Mouse (Mus musculus) CH12.LX (cell line): ENCODE results near the gene Plp1. TPM values are rescaled to one million over a fixed set of nuclear protein-coding genes. Genes with fewer than 3 reads are reported as not detected.

Source experiments
- DNase-seq: peaks from one replicate; pipeline ENCODE4 v3.0.0-alpha.2; 2013; ENCODE audit errors: extremely low read depth
- H3K27ac ChIP-seq: 2 replicates; pipeline ENCODE4 v1.5.1; 2012; ENCODE audit warnings: low read depth, mild to moderate bottlenecking, control low read depth, moderate library complexity; ENCODE audit not compliant: insufficient read depth
- H3K27me3 ChIP-seq: replicated peaks from 2 replicates; pipeline ENCODE3; 2012; ENCODE audit warnings: inconsistent platforms
- H3K36me3 ChIP-seq, 2 experiments: replicated peaks in 1 of 2; 2 replicates each; pipeline versions ENCODE3 to v1.6.1; 2012; ENCODE audit warnings: inconsistent platforms in 1 of 2, low read length in 1 of 2, mild to moderate bottlenecking in 1 of 2, mixed read lengths in 1 of 2, moderate library complexity in 1 of 2; ENCODE audit not compliant: control insufficient read depth in 1 of 2, insufficient read depth in 1 of 2
- H3K4me1 ChIP-seq, 2 experiments: 2 replicates each; pipeline ENCODE4 v1.6.1; 2012; ENCODE audit warnings: inconsistent platforms in 1 of 2, moderate library complexity in 1 of 2; ENCODE audit not compliant: insufficient read depth in 2 of 2, control insufficient read depth in 1 of 2
- H3K4me2 ChIP-seq: 2 replicates; pipeline ENCODE4 v1.6.1; 2012; ENCODE audit warnings: low read depth, mild to moderate bottlenecking, control low read depth; ENCODE audit not compliant: poor library complexity, insufficient read depth, severe bottlenecking
- H3K4me3 ChIP-seq, 3 experiments: fragments of 150-350 bp in 1 of 3; sonication (generic) in 1 of 3; replicated peaks in 1 of 3; 2 replicates each; pipeline versions ENCODE3 to v1.5.1; 2011 to 2012; ENCODE audit warnings: low read depth in 2 of 3, low read length in 2 of 3, mild to moderate bottlenecking in 2 of 3, moderate library complexity in 2 of 3, control low read depth in 1 of 3, improper control_type of control experiment in 1 of 3, inconsistent platforms in 1 of 3, mixed read lengths in 1 of 3; ENCODE audit not compliant: poor library complexity in 1 of 3
- H3K79me2 ChIP-seq: replicated peaks from 2 replicates; pipeline ENCODE4 v1.6.1; 2012; ENCODE audit warnings: mild to moderate bottlenecking, moderate library complexity; ENCODE audit not compliant: control insufficient read depth, poor library complexity, insufficient read depth, severe bottlenecking; ENCODE audit errors: extremely low read depth
- H3K9ac ChIP-seq: 2 replicates; pipeline ENCODE4 v1.6.1; 2012; ENCODE audit warnings: low read depth, mild to moderate bottlenecking, control low read depth, moderate library complexity; ENCODE audit not compliant: insufficient read depth
- H3K9me3 ChIP-seq: replicated peaks from 2 replicates; pipeline ENCODE3; 2012; ENCODE audit warnings: low read length, inconsistent platforms, mixed read lengths
- BHLHE40 ChIP-seq: IDR thresholded peaks from 2 replicates; pipeline ENCODE4 v1.6.1; 2011; ENCODE audit warnings: mild to moderate bottlenecking, low read depth, low read length, improper control_type of control experiment
- CHD1 ChIP-seq: IDR thresholded peaks from 2 replicates; pipeline ENCODE4 v1.6.1; 2012; ENCODE audit warnings: low read depth, low read length, improper control_type of control experiment, inconsistent platforms
- CHD2 ChIP-seq: IDR thresholded peaks from 2 replicates; pipeline ENCODE4 v1.6.1; 2011; ENCODE audit warnings: low read length, improper control_type of control experiment
- CTCF ChIP-seq, 2 experiments: IDR thresholded peaks in 1 of 2; conservative IDR thresholded peaks in 1 of 2; 2 replicates each; pipeline ENCODE4 v1.5.1; 2011 to 2012; ENCODE audit warnings: low read depth in 2 of 2, low read length in 2 of 2, improper control_type of control experiment in 1 of 2, inconsistent platforms in 1 of 2, mild to moderate bottlenecking in 1 of 2, moderate library complexity in 1 of 2
- E2F4 ChIP-seq: IDR thresholded peaks from 2 replicates; pipeline ENCODE4 v1.6.1; 2011; ENCODE audit warnings: low read depth, low read length, improper control_type of control experiment; ENCODE audit not compliant: insufficient replicate concordance
- ELF1 ChIP-seq: IDR thresholded peaks from 2 replicates; pipeline ENCODE4 v1.6.1; 2014; ENCODE audit warnings: low read depth, mild to moderate bottlenecking, inconsistent platforms, low read length, improper control_type of control experiment
- EP300 ChIP-seq: IDR thresholded peaks from 2 replicates; pipeline ENCODE4 v1.6.1; 2011; ENCODE audit warnings: low read length, improper control_type of control experiment
- GABPA ChIP-seq: IDR thresholded peaks from 2 replicates; pipeline ENCODE4 v1.6.1; 2012; ENCODE audit warnings: low read depth, low read length, improper control_type of control experiment, inconsistent platforms; ENCODE audit not compliant: insufficient replicate concordance
- IRF4 ChIP-seq: IDR thresholded peaks from 2 replicates; pipeline ENCODE4 v1.6.1; 2014; ENCODE audit warnings: low read depth, mild to moderate bottlenecking, inconsistent platforms, low read length, improper control_type of control experiment
- JUN ChIP-seq: IDR thresholded peaks from 2 replicates; pipeline ENCODE4 v1.6.1; 2011; ENCODE audit warnings: low read depth, mild to moderate bottlenecking, low read length, improper control_type of control experiment, moderate library complexity; ENCODE audit not compliant: insufficient read depth
- MAX ChIP-seq: IDR thresholded peaks from 2 replicates; pipeline ENCODE4 v1.6.1; 2011; ENCODE audit warnings: low read length, improper control_type of control experiment
- MAZ ChIP-seq: IDR thresholded peaks from 2 replicates; pipeline ENCODE4 v1.6.1; 2012; ENCODE audit warnings: low read depth, mild to moderate bottlenecking, inconsistent platforms, low read length, improper control_type of control experiment, moderate library complexity
- MXI1 ChIP-seq: IDR thresholded peaks from 2 replicates; pipeline ENCODE4 v1.6.1; 2011; ENCODE audit warnings: mild to moderate bottlenecking, low read depth, low read length, improper control_type of control experiment
- NRF1 ChIP-seq: IDR thresholded peaks from 2 replicates; pipeline ENCODE4 v1.6.1; 2014; ENCODE audit warnings: low read depth, mild to moderate bottlenecking, inconsistent platforms, low read length, improper control_type of control experiment, moderate library complexity
- PAX5 ChIP-seq: IDR thresholded peaks from 2 replicates; pipeline ENCODE4 v1.6.1; 2012; ENCODE audit warnings: low read length, inconsistent platforms, mixed read lengths
- SIN3A ChIP-seq: IDR thresholded peaks from 2 replicates; pipeline ENCODE4 v1.6.1; 2012; ENCODE audit warnings: low read length, improper control_type of control experiment, inconsistent platforms
- SMC3 ChIP-seq: IDR thresholded peaks from 2 replicates; pipeline ENCODE4 v1.6.1; 2011; ENCODE audit warnings: low read depth, low read length, improper control_type of control experiment
- TBP ChIP-seq: conservative IDR thresholded peaks from 2 replicates; pipeline ENCODE4 v1.6.1; 2011; ENCODE audit warnings: low read depth, low read length, improper control_type of control experiment
- TCF12 ChIP-seq: IDR thresholded peaks from 2 replicates; pipeline ENCODE4 v1.6.1; 2014; ENCODE audit warnings: low read depth, mild to moderate bottlenecking, inconsistent platforms, low read length, improper control_type of control experiment
- UBTF ChIP-seq: IDR thresholded peaks from 2 replicates; pipeline ENCODE4 v1.6.1; 2012; ENCODE audit warnings: low read depth, mild to moderate bottlenecking, inconsistent platforms, low read length, improper control_type of control experiment, moderate library complexity
- USF2 ChIP-seq: conservative IDR thresholded peaks from 2 replicates; pipeline ENCODE4 v1.6.1; 2011; ENCODE audit warnings: low read depth, low read length, improper control_type of control experiment
- ZC3H11A ChIP-seq: IDR thresholded peaks from 2 replicates; pipeline ENCODE4 v1.6.1; 2012; ENCODE audit warnings: low read depth, mild to moderate bottlenecking, inconsistent platforms, low read length, improper control_type of control experiment
- dilution Hi-C: fragments of 300-500 bp; cut with MboI; formaldehyde crosslinking; loops from 2 replicates; pipeline ENCODE4 v1.14.3; 2020; ENCODE audit warnings: low sequenced_read_pairs; ENCODE audit not compliant: extremely low pct_unique_long_range_greater_than_20kb, extremely low pct_ligation_motif_present
- in situ Hi-C: fragments of 300-500 bp; cut with MboI; formaldehyde crosslinking; loops from 3 replicates; pipeline ENCODE4 v1.14.3; 2019; ENCODE audit warnings: low sequenced_read_pairs, low pct_ligation_motif_present, low pct_unique_long_range_greater_than_20kb, mixed read lengths
- polyA plus RNA-seq: library from polyadenylated mRNA; unstranded; fragments of >175 nt; gene quantifications from 2 replicates; pipeline ENCODE4 v1.2.1, GENCODE M21; 2012; ENCODE audit warnings: low read depth; ENCODE audit not compliant: insufficient read length
- total RNA-seq, 2 experiments: library from RNA; depleted of rRNA; stranded (reverse); fragments of 300-350 nt in 1 of 2; fragments of >200 nt in 1 of 2; gene quantifications; 2 replicates each; pipeline ENCODE4 v1.2.3; 2012 to 2014

Gene Plp1
- total and polyA plus RNA-seq, 3 experiments: 1.2 to 1.5 (median 1.4) TPM

- Histone ChIP-seq H3K4me3 (no peak overlapping the region), H3K9ac (no peak overlapping the region), H3K79me2 (no peaks in the 10 kb centered on the region), H3K27me3 (no peaks in the 10 kb centered on the region), H3K4me1 (no peaks in the 10 kb centered on the region), H3K27ac (no peak overlapping the region), H3K36me3 (peaks cover 0 to 55% of the 10 kb centered on the region in 2 experiments), H3K9me3 (no peaks in the 10 kb centered on the region), H3K4me2 (no peak overlapping the region)
- TF ChIP-seq EP300: no peak
- TF ChIP-seq UBTF: no peak
- no peak for TF ChIP-seq ELF1
- no peak for TF ChIP-seq CHD1
- TF ChIP-seq BHLHE40: no peak
- no peak for TF ChIP-seq SMC3
- TF ChIP-seq PAX5: no peak
- no peak for TF ChIP-seq TCF12
- no peak for TF ChIP-seq GABPA
- TF ChIP-seq CTCF (conservative IDR thresholded peaks at IDR 0.05 in 1 of 2, IDR thresholded peaks at IDR 0.05 in 1 of 2; ENCODE audit: low read depth in 2 of 2, low read length in 2 of 2): no peak
- TF ChIP-seq USF2: no peak
- dilution Hi-C loops (no loop called here), in situ Hi-C loops (no loop called here)
- no peak for DNase-seq
Observed at GRCm38 (mm10) chrX:136779262-136779661, 43.2 kb upstream of the Plp1 start.

- in situ Hi-C loops (no loop called here), dilution Hi-C loops (no loop called here)
- no peak within 1 kb of the TSS for H3K4me2 ChIP-seq
- no peak within 1 kb of the TSS for H3K27ac ChIP-seq
- H3K79me2 ChIP-seq: no peaks in the 10 kb centered on the region
- peaks cover 0 to 49% of the 10 kb centered on the region in 2 experiments for H3K36me3 ChIP-seq
- no peak within 1 kb of the TSS for H3K4me3 ChIP-seq
- DNase-seq: no peak
- no peaks in the 10 kb centered on the region for H3K27me3 ChIP-seq
- H3K9ac ChIP-seq: no peak within 1 kb of the TSS
- TF ChIP-seq PAX5 (no peak), SMC3 (no peak), GABPA (no peak), IRF4 (no peak), ZC3H11A (no peak), SIN3A (no peak), NRF1 (no peak), TBP (no peak), MAZ (no peak), E2F4 (no peak), MXI1 (no peak), MAX (no peak), JUN (no peak), CHD2 (no peak)
- H3K4me1 ChIP-seq: no peaks in the 10 kb centered on the region
- no peaks in the 10 kb centered on the region for H3K9me3 ChIP-seq
Observed at GRCm38 (mm10) chrX:136780041-136780440, 42.4 kb upstream of the Plp1 start, which contains the start of gene Glra4. Gene Glra4 (minus strand): TSS chrX:136780141.
